Mouse (Mus musculus) thymus, adult 2 months (tissue): ENCODE measurements around the gene Spx. TPM values are rescaled to one million over a fixed set of nuclear protein-coding genes. Genes with fewer than 3 reads are reported as not detected.

Experiments used
- DNase-seq: peaks from one replicate; pipeline ENCODE4 v3.0.0; 2021
- H3K27ac ChIP-seq: fragments of 200-500 bp; 2 replicates; pipeline ENCODE4 v1.5.1; 2012; ENCODE audit warnings: low read length, control low read depth; ENCODE audit not compliant: control insufficient read depth, insufficient read depth
- H3K27me3 ChIP-seq: fragments of 200-500 bp; 2 replicates; pipeline ENCODE4 v1.6.1; 2012; ENCODE audit warnings: mild to moderate bottlenecking, low read length, moderate library complexity, mixed read lengths; ENCODE audit not compliant: control insufficient read depth, insufficient read depth
- H3K36me3 ChIP-seq: fragments of 200-500 bp; 2 replicates; pipeline ENCODE4 v1.6.1; 2012; ENCODE audit warnings: mild to moderate bottlenecking, low read length, moderate library complexity; ENCODE audit not compliant: control insufficient read depth, insufficient read depth
- H3K4me1 ChIP-seq: fragments of 200-500 bp; replicated peaks from 2 replicates; pipeline ENCODE4 v1.6.1; 2012; ENCODE audit warnings: low read length; ENCODE audit not compliant: control insufficient read depth, insufficient read depth
- H3K4me3 ChIP-seq: fragments of 200-500 bp; 2 replicates; pipeline ENCODE4 v1.5.1; 2012; ENCODE audit warnings: mild to moderate bottlenecking, low read length, control low read depth, moderate library complexity; ENCODE audit not compliant: control insufficient read depth, insufficient read depth
- CTCF ChIP-seq: fragments of 200-500 bp; IDR thresholded peaks from 2 replicates; pipeline ENCODE4 v1.5.1; 2012; ENCODE audit warnings: mild to moderate bottlenecking, control low read depth, low read length, moderate library complexity, borderline replicate concordance; ENCODE audit not compliant: control insufficient read depth, poor library complexity, insufficient read depth; ENCODE audit errors: extremely low read depth
- POLR2A ChIP-seq: fragments of 200-500 bp; IDR thresholded peaks from 2 replicates; pipeline ENCODE4 v1.6.1; 2012; ENCODE audit warnings: mild to moderate bottlenecking, low read length, control low read depth, moderate library complexity; ENCODE audit not compliant: control insufficient read depth, poor library complexity, insufficient read depth; ENCODE audit errors: extremely low read depth
- WGBS: fragments of 180-500 bp; shearing (Covaris S2); methylation state at CpG from one replicate; pipeline ENCODE4 v1.1.7; 2018; 5-methylcytosine and 5-hydroxymethylcytosine counted together
- polyA plus RNA-seq: library from polyadenylated mRNA; depleted of rRNA; stranded (reverse); fragments of >200 nt; gene quantifications from 2 replicates; pipeline ENCODE4 v1.2.3, GENCODE M21; 2012

The Spx gene
- polyA plus RNA-seq, 1 experiment = 1.1 TPM

- Histone ChIP-seq H3K27me3 (no peaks in the 10 kb centered on the region), H3K36me3 (no peaks in the 10 kb centered on the region), H3K4me3 (no peak overlapping the region), H3K4me1 (no peaks in the 10 kb centered on the region), H3K27ac (no peak overlapping the region)
- DNase-seq = no peak
- TF ChIP-seq CTCF = no peak
- no peak for TF ChIP-seq POLR2A
- 46% methylated on average over 2 of the region's 2 CpGs for WGBS
Observed at GRCm38 (mm10) chr6:142389101-142389500, 24.1 kb upstream of the Spx start.

- H3K36me3 ChIP-seq = peaks cover 5% of the 10 kb centered on the region; the same call in 1 of the 2 replicates
- no peak overlapping the region for H3K4me3 ChIP-seq
- no peak for TF ChIP-seq CTCF
- no peak for TF ChIP-seq POLR2A
- H3K27ac ChIP-seq = no peak overlapping the region
- no peaks in the 10 kb centered on the region for H3K27me3 ChIP-seq
- 98% methylated on average over 5 of the region's 5 CpGs for WGBS
- no peak for DNase-seq
- no peaks in the 10 kb centered on the region for H3K4me1 ChIP-seq
Observed at GRCm38 (mm10) chr6:142392312-142392711, 20.9 kb upstream of the Spx start.

GRCm38 (mm10) chr6:142394669-142395068 lies 18.6 kb upstream of the Spx start:
- TF ChIP-seq CTCF (no peak), POLR2A (no peak)
- H3K36me3 ChIP-seq = peaks cover 5% of the 10 kb centered on the region; the same call in 1 of the 2 replicates
- no peak overlapping the region for H3K27ac ChIP-seq
- 94% methylated on average over 5 of the region's 5 CpGs for WGBS
- H3K4me1 ChIP-seq = no peaks in the 10 kb centered on the region
- no peak for DNase-seq
- no peak overlapping the region for H3K4me3 ChIP-seq
- H3K27me3 ChIP-seq = no peaks in the 10 kb centered on the region

GRCm38 (mm10) chr6:142395756-142396155 lies 17.5 kb upstream of the Spx start:
- H3K4me1 ChIP-seq = no peaks in the 10 kb centered on the region
- H3K27ac ChIP-seq = no peak overlapping the region
- TF ChIP-seq POLR2A (no peak), CTCF (no peak)
- no peak for DNase-seq
- H3K27me3 ChIP-seq = no peaks in the 10 kb centered on the region
- no peak overlapping the region for H3K4me3 ChIP-seq
- H3K36me3 ChIP-seq = peaks cover 12% of the 10 kb centered on the region; the same call in 1 of the 2 replicates
- 77% methylated on average over 6 of the region's 6 CpGs for WGBS

GRCm38 (mm10) chr6:142411140-142411539 lies 2.1 kb upstream of the Spx start:
- no peak for DNase-seq
- WGBS = 26% methylated on average over 1 of the region's 1 CpGs
- Histone ChIP-seq H3K4me3 (no peak overlapping the region), H3K36me3 (no peaks in the 10 kb centered on the region), H3K27me3 (peaks cover 5% of the 10 kb centered on the region), H3K4me1 (no peaks in the 10 kb centered on the region), H3K27ac (no peak overlapping the region)
- no peak for TF ChIP-seq CTCF
- no peak for TF ChIP-seq POLR2A

GRCm38 (mm10) chr6:142413845-142414244 lies 604 bp downstream of the Spx start:
- no peak for DNase-seq
- TF ChIP-seq POLR2A (no peak), CTCF (no peak)
- Histone ChIP-seq H3K27me3 (peaks cover 5% of the 10 kb centered on the region), H3K27ac (no peak overlapping the region), H3K36me3 (no peaks in the 10 kb centered on the region), H3K4me3 (no peak overlapping the region), H3K4me1 (no peaks in the 10 kb centered on the region)
- 11% methylated on average over 12 of the region's 12 CpGs for WGBS

GRCm38 (mm10) chr6:142414597-142414996 lies 1.4 kb downstream of the Spx start:
- TF ChIP-seq CTCF (no peak), POLR2A (no peak)
- WGBS = 3% methylated on average over 24 of the region's 24 CpGs
- no peaks in the 10 kb centered on the region for H3K36me3 ChIP-seq
- H3K4me1 ChIP-seq = no peaks in the 10 kb centered on the region
- no peak overlapping the region for H3K27ac ChIP-seq
- DNase-seq = no peak
- peaks cover 5% of the 10 kb centered on the region for H3K27me3 ChIP-seq
- no peak overlapping the region for H3K4me3 ChIP-seq

GRCm38 (mm10) chr6:142424976-142425375 lies 11.7 kb downstream of the Spx start:
- no peak overlapping the region for H3K27ac ChIP-seq
- no peaks in the 10 kb centered on the region for H3K36me3 ChIP-seq
- H3K4me3 ChIP-seq = no peak overlapping the region
- H3K4me1 ChIP-seq = no peaks in the 10 kb centered on the region
- 46% methylated on average over 7 of the region's 7 CpGs for WGBS
- H3K27me3 ChIP-seq = no peaks in the 10 kb centered on the region
- no peak for TF ChIP-seq CTCF
- TF ChIP-seq POLR2A = no peak
- DNase-seq = no peak
